Mouse (Mus musculus) brain, embryonic 14.5 days (tissue): Measurements from ENCODE around the gene Antxr2.

Experiments used
- CTCF ChIP-seq: fragments of 200-500 bp; IDR thresholded peaks from 2 replicates; pipeline ENCODE4 v1.5.1; 2012; ENCODE audit warnings: inconsistent platforms, mild to moderate bottlenecking, moderate library complexity, borderline replicate concordance; ENCODE audit not compliant: insufficient read depth, insufficient read length; ENCODE audit errors: extremely low read depth
- POLR2A ChIP-seq: fragments of 200-500 bp; IDR thresholded peaks from 2 replicates; pipeline ENCODE4 v1.6.1; 2012; ENCODE audit warnings: mild to moderate bottlenecking, inconsistent platforms, borderline replicate concordance; ENCODE audit not compliant: poor library complexity, insufficient read depth, insufficient read length, severe bottlenecking; ENCODE audit errors: extremely low read depth

- no peak for TF ChIP-seq CTCF
- no peak for TF ChIP-seq POLR2A
These were observed 2.1 kb upstream of the Antxr2 start for GRCm38 (mm10) chr5:98032803-98033420.
